Mouse (Mus musculus) natural killer cell, adult 2 months (primary cell): Measurements from ENCODE around the gene Il12rb1.

Experiments used
- DNase-seq, 2 experiments: peaks; one replicate each; pipeline ENCODE4 v3.0.0; 2022; ENCODE audit warnings: low spot score in 2 of 2

Il12rb1 gene

GRCm38 (mm10) chr8:70808239-70808638, at the start of gene Il12rb1:
Gene Il12rb1 (plus strand): TSS chr8:70808449.
- peak; percentile 44 to 50 for DNase-seq

- no peak for DNase-seq
These were observed 49.4 kb upstream of the Il12rb1 start for GRCm38 (mm10) chr8:70758616-70759561.

GRCm38 (mm10) chr8:70760350-70760749, 47.9 kb upstream of the Il12rb1 start:
- DNase-seq, result no peak

- peak; percentile 95 to 96 for DNase-seq
These were observed 47.4 kb upstream of the Il12rb1 start, which contains the start of gene Mpv17l2 for GRCm38 (mm10) chr8:70760775-70761406. Gene Mpv17l2 (minus strand): TSS chr8:70760946.

- DNase-seq, result no peak
These were observed 46.1 kb upstream of the Il12rb1 start for GRCm38 (mm10) chr8:70762118-70762517.

GRCm38 (mm10) chr8:70763354-70763753, 44.9 kb upstream of the Il12rb1 start:
- peak; percentile 55 to 77 for DNase-seq

GRCm38 (mm10) chr8:70764026-70764425, 44.2 kb upstream of the Il12rb1 start:
- DNase-seq, result no peak

GRCm38 (mm10) chr8:70764676-70765075, 43.6 kb upstream of the Il12rb1 start:
- DNase-seq, result no peak

GRCm38 (mm10) chr8:70765329-70765728, 42.9 kb upstream of the Il12rb1 start:
- no peak for DNase-seq

GRCm38 (mm10) chr8:70765838-70766570, 42.2 kb upstream of the Il12rb1 start:
- DNase-seq, result peak; percentile 53 to 86

GRCm38 (mm10) chr8:70766571-70767440, 41.4 kb upstream of the Il12rb1 start:
- peak in 1 of 2 experiments; percentile 56 for DNase-seq

GRCm38 (mm10) chr8:70767503-70767902, 40.7 kb upstream of the Il12rb1 start:
- DNase-seq, result no peak

GRCm38 (mm10) chr8:70768231-70768776, 39.9 kb upstream of the Il12rb1 start:
- DNase-seq, result peak in 1 of 2 experiments; percentile 71

GRCm38 (mm10) chr8:70768956-70769355, 39.3 kb upstream of the Il12rb1 start:
- DNase-seq, result no peak

GRCm38 (mm10) chr8:70769359-70769758, 38.9 kb upstream of the Il12rb1 start:
- peak; percentile 91 to 95 for DNase-seq

GRCm38 (mm10) chr8:70769858-70770257, 38.4 kb upstream of the Il12rb1 start:
- no peak for DNase-seq

GRCm38 (mm10) chr8:70770748-70771147, 37.5 kb upstream of the Il12rb1 start:
- DNase-seq, result no peak

GRCm38 (mm10) chr8:70771217-70771616, 37.0 kb upstream of the Il12rb1 start:
- DNase-seq, result no peak

- no peak for DNase-seq
These were observed 36.2 kb upstream of the Il12rb1 start for GRCm38 (mm10) chr8:70772075-70772474.

GRCm38 (mm10) chr8:70772890-70773289, 35.4 kb upstream of the Il12rb1 start:
- no peak for DNase-seq

GRCm38 (mm10) chr8:70773410-70773809, 34.8 kb upstream of the Il12rb1 start:
- no peak for DNase-seq
